Mouse (Mus musculus): Measurements from ENCODE around the gene Cxcl16. TPM values are rescaled to one million over a fixed set of nuclear protein-coding genes. Genes with fewer than 3 reads are reported as not detected.
A peak's percentile ranks its signal among the peaks of the same experiment; 100 is the strongest.

Cxcl16 gene
- total and polyA plus RNA-seq, 3 experiments = not detected

DNA sequence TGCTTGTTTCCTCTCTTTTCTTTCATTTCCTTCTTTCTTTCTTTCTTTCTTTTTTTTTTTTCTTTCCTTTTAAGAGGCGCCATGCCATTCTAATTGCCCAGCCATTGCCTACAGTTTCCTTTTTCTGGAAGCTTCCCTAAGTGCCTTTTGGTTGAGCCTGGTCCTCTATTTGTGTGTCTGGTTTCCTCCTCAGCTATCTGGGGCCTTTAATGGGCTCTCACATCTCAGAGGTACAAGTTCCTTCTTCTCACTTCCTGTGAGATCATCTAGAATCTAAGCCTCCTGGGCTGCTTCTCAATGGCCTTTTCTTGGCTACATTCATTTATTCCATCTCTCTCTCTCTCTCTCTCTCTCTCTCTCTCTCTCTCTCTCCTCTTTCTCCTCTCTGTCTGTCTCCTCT lies 12.4 kb downstream of the Cxcl16 start (continued):
- TF ChIP-seq GATA1 (IDR thresholded peaks at IDR 0.05; ENCODE audit: low read depth, low read length) = peak; percentile 29; the same call in 1 of the 2 replicates
- TF ChIP-seq TAL1 (IDR thresholded peaks at IDR 0.05; ENCODE audit: low read length) = no peak
- no peak for TF ChIP-seq POLR2AphosphoS5 (IDR thresholded peaks at IDR 0.05; ENCODE audit: borderline replicate concordance, low read depth, low read length)
- TF ChIP-seq ZMIZ1 (IDR thresholded peaks at IDR 0.05; ENCODE audit: low read depth, low read length) = no peak
- TF ChIP-seq MYC (IDR thresholded peaks at IDR 0.05; ENCODE audit: low read depth, low read length) = no peak
- no peak for TF ChIP-seq TCF12 (IDR thresholded peaks at IDR 0.05; ENCODE audit: low read depth, low read length)
- TF ChIP-seq POLR2A (IDR thresholded peaks at IDR 0.05; ENCODE audit: control insufficient read depth in 1 of 2, insufficient read depth in 1 of 2, low read depth in 1 of 2, low read length in 2 of 2, poor library complexity in 1 of 2) = peak in 1 of 2 experiments; percentile 41; a peak in 1 of 4 replicates
- peak; percentile 53; the same call in 1 of the 2 replicates for TF ChIP-seq TBP (IDR thresholded peaks at IDR 0.05; ENCODE audit: low read depth, low read length)
- 0 out of 2 replicates have a peak, but pooled peaks have one; percentile 21 for TF ChIP-seq SIN3A (IDR thresholded peaks at IDR 0.05; ENCODE audit: low read length)
- TF ChIP-seq E2F4 (IDR thresholded peaks at IDR 0.05; ENCODE audit: borderline replicate concordance, low read depth, low read length) = no peak
- TF ChIP-seq MAX (IDR thresholded peaks at IDR 0.05; ENCODE audit: low read length) = no peak
- TF ChIP-seq RCOR1 (IDR thresholded peaks at IDR 0.05; ENCODE audit: low read depth, low read length) = no peak
- TF ChIP-seq USF2 (IDR thresholded peaks at IDR 0.05; ENCODE audit: borderline replicate concordance in 1 of 2, insufficient read depth in 1 of 2, low read depth in 1 of 2, low read length in 2 of 2) = no peak
- no peak for TF ChIP-seq ZKSCAN1 (IDR thresholded peaks at IDR 0.05; ENCODE audit: low read depth, low read length)
- TF ChIP-seq KAT2A (conservative IDR thresholded peaks at IDR 0.05; ENCODE audit: low read depth, low read length) = no peak

- H3K79me2 ChIP-seq (ENCODE audit: control insufficient read depth, insufficient read depth, low read length, poor library complexity) = peaks cover under 1% of the 10 kb centered on the region; the same call in 1 of the 2 replicates
- no peaks in the 10 kb centered on the region for H3K9me3 ChIP-seq (replicated peaks; ENCODE audit: insufficient read depth, low read length)
- no peak overlapping the region for H3K4me3 ChIP-seq (ENCODE audit: control insufficient read depth in 1 of 2, insufficient read depth in 1 of 2, low read depth in 2 of 2, low read length in 2 of 2)
- peaks cover 0 to 24% of the 10 kb centered on the region in 2 experiments; a peak in 2 of 4 replicates for H3K36me3 ChIP-seq (ENCODE audit: control insufficient read depth in 1 of 2, insufficient read depth in 2 of 2, low read length in 2 of 2)
- peaks cover 11 to 43% of the 10 kb centered on the region in 2 experiments for H3K4me1 ChIP-seq (ENCODE audit: control insufficient read depth in 1 of 2, insufficient read depth in 2 of 2, low read length in 2 of 2)
- H3K9ac ChIP-seq (ENCODE audit: control insufficient read depth, low read depth, low read length, poor library complexity, severe bottlenecking) = peak overlapping the region; percentile 26; the same call in 1 of the 2 replicates
- H3K27ac ChIP-seq (ENCODE audit: control insufficient read depth, low read depth, low read length) = peak overlapping the region; percentile 56
- no peaks in the 10 kb centered on the region for H3K27me3 ChIP-seq (ENCODE audit: control insufficient read depth in 1 of 2, insufficient read depth in 2 of 2, low read length in 2 of 2)
- TF ChIP-seq JUND (IDR thresholded peaks at IDR 0.05; ENCODE audit: low read depth, low read length) (no peak), CTCF (IDR thresholded peaks at IDR 0.05 in 2 of 3, conservative IDR thresholded peaks at IDR 0.05 in 1 of 3; ENCODE audit: control insufficient read depth in 1 of 3, insufficient read depth in 1 of 3, low read depth in 2 of 3, low read length in 3 of 3, poor library complexity in 1 of 3, severe bottlenecking in 1 of 3) (peak; percentile 10 to 29 (median 22); a peak in 3 of 6 replicates)
- DNase-seq (ENCODE audit: low read depth, low spot score) = peak; percentile 66
Observed at GRCm38 (mm10) chr11:70446756-70447155, 13.0 kb downstream of the Cxcl16 start.

DNA sequence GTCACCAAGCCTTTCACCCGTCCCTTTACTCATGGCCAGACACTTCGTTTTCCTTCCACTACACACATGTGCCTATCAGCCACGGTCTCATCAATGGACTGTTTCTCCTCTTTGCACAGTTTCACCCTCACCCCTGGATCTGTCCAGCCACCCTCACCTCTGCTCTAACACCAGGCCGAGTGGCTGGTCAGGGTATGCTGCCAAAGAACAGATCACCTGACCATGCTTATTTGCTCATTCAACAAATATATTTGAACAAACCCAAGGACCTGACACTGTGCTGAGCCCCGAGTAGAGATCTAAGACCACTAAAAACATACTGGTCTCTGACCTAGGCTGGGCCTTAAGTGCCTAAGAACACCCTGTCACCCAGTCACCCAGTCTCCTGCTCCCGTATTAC lies 15.1 kb downstream of the Cxcl16 start:
- Histone ChIP-seq H3K4me3 (ENCODE audit: control insufficient read depth in 1 of 2, insufficient read depth in 1 of 2, low read depth in 2 of 2, low read length in 2 of 2) (no peak overlapping the region), H3K36me3 (ENCODE audit: control insufficient read depth in 1 of 2, insufficient read depth in 2 of 2, low read length in 2 of 2) (peaks cover 2 to 14% of the 10 kb centered on the region in 2 experiments; a peak in 3 of 4 replicates), H3K27me3 (ENCODE audit: control insufficient read depth in 1 of 2, insufficient read depth in 2 of 2, low read length in 2 of 2) (no peaks in the 10 kb centered on the region), H3K27ac (ENCODE audit: control insufficient read depth, low read depth, low read length) (no peak overlapping the region), H3K4me1 (ENCODE audit: control insufficient read depth in 1 of 2, insufficient read depth in 2 of 2, low read length in 2 of 2) (peaks cover 7 to 28% of the 10 kb centered on the region in 2 experiments), H3K9me3 (replicated peaks; ENCODE audit: insufficient read depth, low read length) (no peaks in the 10 kb centered on the region), H3K9ac (ENCODE audit: control insufficient read depth, low read depth, low read length, poor library complexity, severe bottlenecking) (no peak overlapping the region), H3K79me2 (ENCODE audit: control insufficient read depth, insufficient read depth, low read length, poor library complexity) (no peaks in the 10 kb centered on the region)
- DNase-seq (ENCODE audit: low read depth, low spot score) = no peak
- TF ChIP-seq MAX (IDR thresholded peaks at IDR 0.05; ENCODE audit: low read length) = no peak
- no peak for TF ChIP-seq GABPA (IDR thresholded peaks at IDR 0.05; ENCODE audit: low read depth, low read length)
- no peak for TF ChIP-seq GATA1 (IDR thresholded peaks at IDR 0.05; ENCODE audit: low read depth, low read length)
- no peak for TF ChIP-seq E2F4 (IDR thresholded peaks at IDR 0.05; ENCODE audit: borderline replicate concordance, low read depth, low read length)
- no peak for TF ChIP-seq MYB (IDR thresholded peaks at IDR 0.05; ENCODE audit: low read depth, low read length)
- TF ChIP-seq CTCF (IDR thresholded peaks at IDR 0.05 in 2 of 3, conservative IDR thresholded peaks at IDR 0.05 in 1 of 3; ENCODE audit: control insufficient read depth in 1 of 3, insufficient read depth in 1 of 3, low read depth in 2 of 3, low read length in 3 of 3, poor library complexity in 1 of 3, severe bottlenecking in 1 of 3) = no peak
- no peak for TF ChIP-seq RCOR1 (IDR thresholded peaks at IDR 0.05; ENCODE audit: low read depth, low read length)
- no peak for TF ChIP-seq JUND (IDR thresholded peaks at IDR 0.05; ENCODE audit: low read depth, low read length)
- no peak for TF ChIP-seq SMC3 (IDR thresholded peaks at IDR 0.05; ENCODE audit: low read depth, low read length)
- TF ChIP-seq ZC3H11A (IDR thresholded peaks at IDR 0.05; ENCODE audit: low read depth, low read length) = no peak
- TF ChIP-seq KAT2A (conservative IDR thresholded peaks at IDR 0.05; ENCODE audit: low read depth, low read length) = no peak
- TF ChIP-seq POLR2AphosphoS2 (IDR thresholded peaks at IDR 0.05; ENCODE audit: low read length) = no peak
- no peak for TF ChIP-seq UBTF (IDR thresholded peaks at IDR 0.05; ENCODE audit: borderline replicate concordance, insufficient read depth, low read depth, low read length)
- no peak for TF ChIP-seq MAZ (IDR thresholded peaks at IDR 0.05; ENCODE audit: low read depth, low read length)
- no peak for TF ChIP-seq ZKSCAN1 (IDR thresholded peaks at IDR 0.05; ENCODE audit: low read depth, low read length)
